Mouse (Mus musculus) c-Kit-positive CD71-negative TER-119-negative erythroid progenitor cells, embryonic 14.5 days (primary cell): Measurements from ENCODE around the gene Selplg.
A peak's percentile ranks its signal among the peaks of the same experiment; 100 is the strongest.

Source experiments
- DNase-seq: peaks from one replicate; pipeline ENCODE4 v3.0.0-alpha.2; 2013; ENCODE audit warnings: low read depth

Selplg gene

GRCm38 (mm10) chr5:113832490-113832901 lies at the start of gene Selplg:
Selplg (minus strand) TSS chr5:113832644.
- DNase-seq: no peak

GRCm38 (mm10) chr5:113881136-113881535 lies 48.7 kb upstream of the Selplg start:
- no peak for DNase-seq

- no peak for DNase-seq
Observed at GRCm38 (mm10) chr5:113878943-113879617, 46.6 kb upstream of the Selplg start.

GRCm38 (mm10) chr5:113877565-113877964 lies 45.1 kb upstream of the Selplg start:
- DNase-seq: no peak

GRCm38 (mm10) chr5:113876176-113876575 lies 43.7 kb upstream of the Selplg start:
- DNase-seq: no peak

GRCm38 (mm10) chr5:113875625-113876024 lies 43.2 kb upstream of the Selplg start:
- DNase-seq: no peak

GRCm38 (mm10) chr5:113874063-113875024 lies 41.9 kb upstream of the Selplg start:
- DNase-seq: no peak

GRCm38 (mm10) chr5:113872936-113873912 lies 40.8 kb upstream of the Selplg start:
- DNase-seq: peak; percentile 71

GRCm38 (mm10) chr5:113871903-113872548 lies 39.6 kb upstream of the Selplg start:
- DNase-seq: no peak

- DNase-seq: no peak
Observed at GRCm38 (mm10) chr5:113870393-113871040, 38.1 kb upstream of the Selplg start.

GRCm38 (mm10) chr5:113869132-113869531 lies 36.7 kb upstream of the Selplg start:
- no peak for DNase-seq

- no peak for DNase-seq
Observed at GRCm38 (mm10) chr5:113864992-113865391, 32.5 kb upstream of the Selplg start.

- no peak for DNase-seq
Observed at GRCm38 (mm10) chr5:113863994-113864393, 31.6 kb upstream of the Selplg start.

GRCm38 (mm10) chr5:113862418-113862817 lies 30.0 kb upstream of the Selplg start:
- DNase-seq: no peak

GRCm38 (mm10) chr5:113861294-113861693 lies 28.9 kb upstream of the Selplg start:
- DNase-seq: no peak

- DNase-seq: no peak
Observed at GRCm38 (mm10) chr5:113858971-113859370, 26.5 kb upstream of the Selplg start.

- no peak for DNase-seq
Observed at GRCm38 (mm10) chr5:113858550-113858949, 26.1 kb upstream of the Selplg start.

- no peak for DNase-seq
Observed at GRCm38 (mm10) chr5:113857631-113858030, 25.2 kb upstream of the Selplg start.

- DNase-seq: no peak
Observed at GRCm38 (mm10) chr5:113856631-113857030, 24.2 kb upstream of the Selplg start.

GRCm38 (mm10) chr5:113855696-113856095 lies 23.3 kb upstream of the Selplg start:
- no peak for DNase-seq

- no peak for DNase-seq
Observed at GRCm38 (mm10) chr5:113855117-113855516, 22.7 kb upstream of the Selplg start.
